Mouse (Mus musculus): ENCODE results near the gene Rtl8a. TPM values are rescaled to one million over a fixed set of nuclear protein-coding genes. Genes with fewer than 3 reads are reported as not detected.

Rtl8a gene
- total RNA-seq, 2 experiments from 2014 or later = 63.3 to 64.5 TPM

Other genes with a start within 250 kb of the Rtl8a start
- not detected for gene Etd, start 208.8 kb downstream of the Rtl8a start, total RNA-seq (2021)
- gene Rtl8c, start 35.6 kb downstream of the Rtl8a start, total RNA-seq (2021) = 1 to 10 TPM; 3.2 to 3.9 TPM
- gene Gm14597, start 34.7 kb downstream of the Rtl8a start, total RNA-seq (2021) = not detected
- gene Rtl8b, start 26.7 kb upstream of the Rtl8a start, total RNA-seq (2021) = 10 to 100 TPM; 47.1 to 57.3 TPM
- gene 4930502E18Rik, start 81.1 kb upstream of the Rtl8a start, total RNA-seq (2021) = not detected
- not detected for gene 1700013H16Rik, start 114.1 kb upstream of the Rtl8a start, total RNA-seq (2021)
- not detected for gene Zfp36l3, start 132.7 kb upstream of the Rtl8a start, total RNA-seq (2021)
- under 1 TPM in 1 of 2 experiments, not detected in 1; 0.45 TPM for gene Xlr, start 154.0 kb upstream of the Rtl8a start, total RNA-seq (2021)

Data from gastrocnemius, adult 18-20 months (tissue).